Mouse (Mus musculus): ENCODE measurements around the gene Foxb1. TPM values are rescaled to one million over a fixed set of nuclear protein-coding genes. Genes with fewer than 3 reads are reported as not detected.

Gene Foxb1
- polyA plus RNA-seq, 1 experiment from 2014 or later: 2.2 TPM

GRCm38 (mm10) chr9:69766301-69766700, 5.6 kb upstream of the Foxb1 start:
- Histone ChIP-seq H3K4me3 (ENCODE audit: low read depth, low read length) (no peak overlapping the region), H3K27ac (ENCODE audit: low read depth, low read length) (no peak overlapping the region), H3K4me2 (ENCODE audit: low read length) (no peak overlapping the region), H3K4me1 (ENCODE audit: control insufficient read depth, insufficient read depth, low read length) (peaks cover 4% of the 10 kb centered on the region), H3K9ac (ENCODE audit: low read length) (no peak overlapping the region), H3K36me3 (ENCODE audit: control insufficient read depth, insufficient read depth, low read length) (no peaks in the 10 kb centered on the region), H3K27me3 (replicated peaks; ENCODE audit: control insufficient read depth, insufficient read depth, low read length) (peaks cover 93% of the 10 kb centered on the region), H3K9me3 (replicated peaks; ENCODE audit: control insufficient read depth, low read length) (no peaks in the 10 kb centered on the region)
- WGBS: under 1% methylated on average over 8 of the region's 8 CpGs
- DNase-seq (ENCODE audit: low spot score): no peak
- ATAC-seq: no peak

- no peak overlapping the region for H3K27ac ChIP-seq (ENCODE audit: low read depth, low read length)
- H3K4me1 ChIP-seq (ENCODE audit: control insufficient read depth, insufficient read depth, low read length): peaks cover 4% of the 10 kb centered on the region
- no peak overlapping the region for H3K4me3 ChIP-seq (ENCODE audit: low read depth, low read length)
- under 1% methylated on average over 8 of the region's 8 CpGs for WGBS
- no peak for ATAC-seq
- H3K9ac ChIP-seq (ENCODE audit: low read length): no peak overlapping the region
- H3K9me3 ChIP-seq (replicated peaks; ENCODE audit: control insufficient read depth, low read length): no peaks in the 10 kb centered on the region
- H3K27me3 ChIP-seq (replicated peaks; ENCODE audit: control insufficient read depth, insufficient read depth, low read length): peaks cover 94% of the 10 kb centered on the region
- no peak overlapping the region for H3K4me2 ChIP-seq (ENCODE audit: low read length)
- DNase-seq (ENCODE audit: low spot score): no peak
- no peaks in the 10 kb centered on the region for H3K36me3 ChIP-seq (ENCODE audit: control insufficient read depth, insufficient read depth, low read length)
These were observed 4.8 kb upstream of the Foxb1 start for GRCm38 (mm10) chr9:69765483-69766050.

GRCm38 (mm10) chr9:69764586-69765482, 4.1 kb upstream of the Foxb1 start:
- no peak overlapping the region for H3K27ac ChIP-seq (ENCODE audit: low read depth, low read length)
- peaks cover 4% of the 10 kb centered on the region for H3K4me1 ChIP-seq (ENCODE audit: control insufficient read depth, insufficient read depth, low read length)
- no peaks in the 10 kb centered on the region for H3K9me3 ChIP-seq (replicated peaks; ENCODE audit: control insufficient read depth, low read length)
- 0 out of 2 replicates have a peak overlapping the region, but pooled peaks have one; percentile 4 for H3K4me3 ChIP-seq (ENCODE audit: low read depth, low read length)
- WGBS: under 1% methylated on average over 42 of the region's 42 CpGs
- no peak overlapping the region for H3K9ac ChIP-seq (ENCODE audit: low read length)
- no peaks in the 10 kb centered on the region for H3K36me3 ChIP-seq (ENCODE audit: control insufficient read depth, insufficient read depth, low read length)
- ATAC-seq: no peak
- H3K4me2 ChIP-seq (ENCODE audit: low read length): no peak overlapping the region
- H3K27me3 ChIP-seq (replicated peaks; ENCODE audit: control insufficient read depth, insufficient read depth, low read length): peaks cover 94% of the 10 kb centered on the region
- DNase-seq (ENCODE audit: low spot score): no peak

- no peaks in the 10 kb centered on the region for H3K9me3 ChIP-seq (replicated peaks; ENCODE audit: control insufficient read depth, low read length)
- H3K4me2 ChIP-seq (ENCODE audit: low read length): no peak overlapping the region
- DNase-seq (ENCODE audit: low spot score) (no peak), ATAC-seq (no peak)
- H3K36me3 ChIP-seq (ENCODE audit: control insufficient read depth, insufficient read depth, low read length): no peaks in the 10 kb centered on the region
- no peaks in the 10 kb centered on the region for H3K4me1 ChIP-seq (ENCODE audit: control insufficient read depth, insufficient read depth, low read length)
- no peak overlapping the region for H3K9ac ChIP-seq (ENCODE audit: low read length)
- H3K4me3 ChIP-seq (ENCODE audit: low read depth, low read length): 0 out of 2 replicates have a peak overlapping the region, but pooled peaks have one; percentile 4
- H3K27ac ChIP-seq (ENCODE audit: low read depth, low read length): no peak overlapping the region
- under 1% methylated on average over 25 of the region's 25 CpGs for WGBS
- peaks cover 94% of the 10 kb centered on the region for H3K27me3 ChIP-seq (replicated peaks; ENCODE audit: control insufficient read depth, insufficient read depth, low read length)
These were observed 3.2 kb upstream of the Foxb1 start for GRCm38 (mm10) chr9:69763681-69764585.

- H3K27me3 ChIP-seq (replicated peaks; ENCODE audit: control insufficient read depth, insufficient read depth, low read length): peaks cover 94% of the 10 kb centered on the region
- WGBS: 1% methylated on average over 14 of the region's 14 CpGs
- no peaks in the 10 kb centered on the region for H3K36me3 ChIP-seq (ENCODE audit: control insufficient read depth, insufficient read depth, low read length)
- no peaks in the 10 kb centered on the region for H3K4me1 ChIP-seq (ENCODE audit: control insufficient read depth, insufficient read depth, low read length)
- H3K9me3 ChIP-seq (replicated peaks; ENCODE audit: control insufficient read depth, low read length): no peaks in the 10 kb centered on the region
- ATAC-seq: no peak
- H3K9ac ChIP-seq (ENCODE audit: low read length): no peak overlapping the region
- H3K4me3 ChIP-seq (ENCODE audit: low read depth, low read length): no peak overlapping the region
- no peak overlapping the region for H3K27ac ChIP-seq (ENCODE audit: low read depth, low read length)
- no peak overlapping the region for H3K4me2 ChIP-seq (ENCODE audit: low read length)
- DNase-seq (ENCODE audit: low spot score): no peak
These were observed 2.0 kb upstream of the Foxb1 start for GRCm38 (mm10) chr9:69762703-69763102.

- H3K27me3 ChIP-seq (replicated peaks; ENCODE audit: control insufficient read depth, insufficient read depth, low read length): peaks cover 92% of the 10 kb centered on the region
- H3K27ac ChIP-seq (ENCODE audit: low read depth, low read length): no peak overlapping the region
- ATAC-seq (no peak), DNase-seq (ENCODE audit: low spot score) (no peak)
- WGBS: 1% methylated on average over 12 of the region's 12 CpGs
- H3K4me1 ChIP-seq (ENCODE audit: control insufficient read depth, insufficient read depth, low read length): no peaks in the 10 kb centered on the region
- no peaks in the 10 kb centered on the region for H3K36me3 ChIP-seq (ENCODE audit: control insufficient read depth, insufficient read depth, low read length)
- no peak overlapping the region for H3K4me3 ChIP-seq (ENCODE audit: low read depth, low read length)
- H3K4me2 ChIP-seq (ENCODE audit: low read length): no peak overlapping the region
- H3K9ac ChIP-seq (ENCODE audit: low read length): no peak overlapping the region
- H3K9me3 ChIP-seq (replicated peaks; ENCODE audit: control insufficient read depth, low read length): no peaks in the 10 kb centered on the region
These were observed 1.5 kb upstream of the Foxb1 start for GRCm38 (mm10) chr9:69762221-69762620.

GRCm38 (mm10) chr9:69761569-69761968, 829 bp upstream of the Foxb1 start:
- DNase-seq (ENCODE audit: low spot score): no peak
- WGBS: under 1% methylated on average over 10 of the region's 10 CpGs
- Histone ChIP-seq H3K4me3 (ENCODE audit: low read depth, low read length) (no peak overlapping the region), H3K4me2 (ENCODE audit: low read length) (no peak overlapping the region), H3K9me3 (replicated peaks; ENCODE audit: control insufficient read depth, low read length) (no peaks in the 10 kb centered on the region), H3K27me3 (replicated peaks; ENCODE audit: control insufficient read depth, insufficient read depth, low read length) (peaks cover 95% of the 10 kb centered on the region), H3K27ac (ENCODE audit: low read depth, low read length) (no peak overlapping the region), H3K9ac (ENCODE audit: low read length) (no peak overlapping the region), H3K4me1 (ENCODE audit: control insufficient read depth, insufficient read depth, low read length) (no peaks in the 10 kb centered on the region), H3K36me3 (ENCODE audit: control insufficient read depth, insufficient read depth, low read length) (no peaks in the 10 kb centered on the region)
- ATAC-seq: no peak

GRCm38 (mm10) chr9:69759721-69760221, 969 bp downstream of the Foxb1 start:
- DNase-seq (ENCODE audit: low spot score) (no peak), ATAC-seq (no peak)
- H3K9ac ChIP-seq (ENCODE audit: low read length): peak overlapping the region; percentile 17; the same call in 1 of the 2 replicates
- peak overlapping the region; percentile 19 for H3K4me3 ChIP-seq (ENCODE audit: low read depth, low read length)
- H3K36me3 ChIP-seq (ENCODE audit: control insufficient read depth, insufficient read depth, low read length): no peaks in the 10 kb centered on the region
- peaks cover 96% of the 10 kb centered on the region for H3K27me3 ChIP-seq (replicated peaks; ENCODE audit: control insufficient read depth, insufficient read depth, low read length)
- H3K9me3 ChIP-seq (replicated peaks; ENCODE audit: control insufficient read depth, low read length): no peaks in the 10 kb centered on the region
- H3K27ac ChIP-seq (ENCODE audit: low read depth, low read length): no peak overlapping the region
- WGBS: under 1% methylated on average over 44 of the region's 44 CpGs
- peak overlapping the region; percentile 18 for H3K4me2 ChIP-seq (ENCODE audit: low read length)
- H3K4me1 ChIP-seq (ENCODE audit: control insufficient read depth, insufficient read depth, low read length): no peaks in the 10 kb centered on the region
